Mouse (Mus musculus): ENCODE data around the gene Zfp771. TPM values are rescaled to one million over a fixed set of nuclear protein-coding genes. Genes with fewer than 3 reads are reported as not detected.

Gene Zfp771
- total and polyA plus RNA-seq, 2 experiments from 2014 or later, result 89.0 to 101 TPM

- no peak for TF ChIP-seq CTCF (IDR thresholded peaks at IDR 0.05; ENCODE audit: low read depth)
- H3K27ac ChIP-seq, result no peak overlapping the region
- WGBS, result 91% methylated on average over 11 of the region's 11 CpGs
- no peak overlapping the region for H3K4me2 ChIP-seq (ENCODE audit: low read depth, low read length)
- no peak overlapping the region for H3K4me3 ChIP-seq (ENCODE audit: low read length)
- no peak overlapping the region for H3K9ac ChIP-seq (replicated peaks; ENCODE audit: low read length)
- H3K27me3 ChIP-seq (ENCODE audit: insufficient read depth, low read length), result no peaks in the 10 kb centered on the region
- peaks cover under 1% of the 10 kb centered on the region; the same call in 1 of the 2 replicates for H3K4me1 ChIP-seq (ENCODE audit: insufficient read depth, low read length)
- H3K36me3 ChIP-seq (ENCODE audit: insufficient read depth, low read length), result no peaks in the 10 kb centered on the region
- DNase-seq (ENCODE audit: low spot score), result no peak
- no peak for ATAC-seq
- no peaks in the 10 kb centered on the region for H3K9me3 ChIP-seq (ENCODE audit: low read length)
Measured at GRCm38 (mm10) chr7:127225147-127225995, 18.7 kb upstream of the Zfp771 start.

GRCm38 (mm10) chr7:127228615-127229303, 15.3 kb upstream of the Zfp771 start:
- Histone ChIP-seq H3K4me1 (ENCODE audit: insufficient read depth, low read length) (peaks cover 7% of the 10 kb centered on the region; the same call in 1 of the 2 replicates), H3K9ac (replicated peaks; ENCODE audit: low read length) (no peak overlapping the region), H3K4me3 (ENCODE audit: low read length) (no peak overlapping the region), H3K27ac (no peak overlapping the region), H3K27me3 (ENCODE audit: insufficient read depth, low read length) (no peaks in the 10 kb centered on the region), H3K4me2 (ENCODE audit: low read depth, low read length) (no peak overlapping the region), H3K9me3 (ENCODE audit: low read length) (no peaks in the 10 kb centered on the region), H3K36me3 (ENCODE audit: insufficient read depth, low read length) (no peaks in the 10 kb centered on the region)
- WGBS, result 67% methylated on average over 4 of the region's 4 CpGs
- TF ChIP-seq CTCF (IDR thresholded peaks at IDR 0.05; ENCODE audit: low read depth), result peak; percentile 81
- peak; percentile 87 for DNase-seq (ENCODE audit: low spot score)
- no peak for ATAC-seq

- TF ChIP-seq CTCF (IDR thresholded peaks at IDR 0.05; ENCODE audit: low read depth), result no peak
- H3K36me3 ChIP-seq (ENCODE audit: insufficient read depth, low read length), result peaks cover 17% of the 10 kb centered on the region
- DNase-seq (ENCODE audit: low spot score), result no peak
- H3K27me3 ChIP-seq (ENCODE audit: insufficient read depth, low read length), result no peaks in the 10 kb centered on the region
- H3K27ac ChIP-seq, result 0 out of 2 replicates have a peak overlapping the region, but pooled peaks have one; percentile 2
- peaks cover 11% of the 10 kb centered on the region; the same call in 1 of the 2 replicates for H3K4me1 ChIP-seq (ENCODE audit: insufficient read depth, low read length)
- H3K4me2 ChIP-seq (ENCODE audit: low read depth, low read length), result peak overlapping the region; percentile 65
- H3K9me3 ChIP-seq (ENCODE audit: low read length), result no peaks in the 10 kb centered on the region
- peak overlapping the region; percentile 96; the same call in 1 of the 2 replicates for H3K9ac ChIP-seq (replicated peaks; ENCODE audit: low read length)
- peak overlapping the region; percentile 65 for H3K4me3 ChIP-seq (ENCODE audit: low read length)
- ATAC-seq, result no peak
- WGBS, result 44% methylated on average over 3 of the region's 3 CpGs
Measured at GRCm38 (mm10) chr7:127231376-127231775, 12.7 kb upstream of the Zfp771 start.

- H3K27ac ChIP-seq, result peak overlapping the region; percentile 98
Measured at GRCm38 (mm10) chr7:127231826-127232621, 12.1 kb upstream of the Zfp771 start.

GRCm38 (mm10) chr7:127232622-127233367, 11.3 kb upstream of the Zfp771 start, which contains the start of the genes Zfp553 and Sept1:
Gene Zfp553 (plus strand): TSS chr7:127233061.
Gene Sept1 (minus strand): TSS chr7:127233130.
- ATAC-seq (peak; percentile 95), DNase-seq (ENCODE audit: low spot score) (peak; percentile 95)
- under 1% methylated on average over 64 of the region's 64 CpGs for WGBS
- Histone ChIP-seq H3K4me3 (ENCODE audit: low read length) (peak within 1 kb of the TSS; percentile 65), H3K9ac (replicated peaks; ENCODE audit: low read length) (peak within 1 kb of the TSS; percentile 96), H3K27me3 (ENCODE audit: insufficient read depth, low read length) (no peaks in the 10 kb centered on the region), H3K36me3 (ENCODE audit: insufficient read depth, low read length) (peaks cover 29% of the 10 kb centered on the region), H3K9me3 (ENCODE audit: low read length) (no peaks in the 10 kb centered on the region), H3K27ac (peak within 1 kb of the TSS; percentile 98), H3K4me1 (ENCODE audit: insufficient read depth, low read length) (peaks cover 11% of the 10 kb centered on the region; the same call in 1 of the 2 replicates), H3K4me2 (ENCODE audit: low read depth, low read length) (peak within 1 kb of the TSS; percentile 65)
- no peak for TF ChIP-seq CTCF (IDR thresholded peaks at IDR 0.05; ENCODE audit: low read depth)

More at GRCm38 (mm10) chr7:127231826-127232621, 12.1 kb upstream of the Zfp771 start:
- Histone ChIP-seq H3K27me3 (ENCODE audit: insufficient read depth, low read length) (no peaks in the 10 kb centered on the region), H3K4me3 (ENCODE audit: low read length) (peak overlapping the region; percentile 65), H3K9me3 (ENCODE audit: low read length) (no peaks in the 10 kb centered on the region), H3K36me3 (ENCODE audit: insufficient read depth, low read length) (peaks cover 24% of the 10 kb centered on the region), H3K4me2 (ENCODE audit: low read depth, low read length) (peak overlapping the region; percentile 65), H3K9ac (replicated peaks; ENCODE audit: low read length) (peak overlapping the region; percentile 96), H3K4me1 (ENCODE audit: insufficient read depth, low read length) (peaks cover 11% of the 10 kb centered on the region; the same call in 1 of the 2 replicates)
- ATAC-seq (no peak), DNase-seq (ENCODE audit: low spot score) (peak; percentile 19)
- TF ChIP-seq CTCF (IDR thresholded peaks at IDR 0.05; ENCODE audit: low read depth), result no peak
- WGBS, result 3% methylated on average over 20 of the region's 20 CpGs

All from hindbrain, postnatal 0 days (tissue).